ENCODE assay signal across 16 mouse cellular contexts in genomic region chr17:79907698-79908097, GRCm38 (mm10).
"Had no signal": no experiment of that assay in that cellular context is flagged by ENCODE, and none has a peak within 500 bp of the region (broad histone marks: within the 10 kb centered on the region; RNA-seq: fewer than 3 reads in every experiment).

No protein-coding gene starts in this region.

- H3K4me1 ChIP-seq: midbrain, embryonic 10.5 days; midbrain, embryonic 12.5 days; neural tube, embryonic 13.5 days; neural tube, embryonic 15.5 days had no signal

- H3K27ac ChIP-seq: midbrain, embryonic 10.5 days; midbrain, embryonic 12.5 days; neural tube, embryonic 13.5 days; neural tube, embryonic 15.5 days had no signal

- H3K9me3 ChIP-seq: midbrain, embryonic 10.5 days; midbrain, embryonic 12.5 days; neural tube, embryonic 13.5 days; neural tube, embryonic 15.5 days had no signal

- H3K4me2 ChIP-seq: lung, embryonic 14.5 days; midbrain, embryonic 12.5 days; neural tube, embryonic 13.5 days; neural tube, embryonic 15.5 days had no signal

- H3K4me3 ChIP-seq: midbrain, embryonic 10.5 days; midbrain, embryonic 12.5 days; myocyte; neural tube, embryonic 13.5 days; neural tube, embryonic 15.5 days had no signal

- H3K36me3 ChIP-seq: midbrain, embryonic 10.5 days; midbrain, embryonic 12.5 days; neural tube, embryonic 13.5 days; neural tube, embryonic 15.5 days had no signal

- H3K9ac ChIP-seq: lung, embryonic 14.5 days; midbrain, embryonic 12.5 days; neural tube, embryonic 13.5 days; neural tube, embryonic 15.5 days had no signal

- DNase-seq: lung, adult 18-20 months; lung, embryonic 14.5 days; lung, postnatal 10 days; lung, postnatal 4 days; midbrain, embryonic 14.5 days; right cerebral cortex, postnatal 14 days; spleen, adult 18-20 months; thymus, adult 18-20 months; thymus, postnatal 14 days; thymus, postnatal 36 days had no signal

- ATAC-seq: midbrain, embryonic 16.5 days had no signal

- H3K27me3 ChIP-seq: midbrain, embryonic 12.5 days; neural tube, embryonic 13.5 days; neural tube, embryonic 15.5 days had no signal
